Mouse (Mus musculus): ENCODE results near the gene Cachd1. TPM values are rescaled to one million over a fixed set of nuclear protein-coding genes. Genes with fewer than 3 reads are reported as not detected.

Gene Cachd1
- polyA plus RNA-seq, 1 experiment from 2014 or later: 10.5 TPM

GRCm38 (mm10) chr4:100877351-100877750 is 100.9 kb downstream of the Cachd1 start:
- H3K4me1 ChIP-seq (replicated peaks; ENCODE audit: control insufficient read depth, insufficient read depth, low read length): peaks cover 6% of the 10 kb centered on the region
- ATAC-seq (ENCODE audit: low read depth): no peak
- WGBS: 60% methylated on average over 3 of the region's 3 CpGs
- H3K27me3 ChIP-seq (ENCODE audit: control insufficient read depth, insufficient read depth, low read depth, low read length): no peaks in the 10 kb centered on the region; the same call in 1 of the 2 replicates
- no peaks in the 10 kb centered on the region for H3K9me3 ChIP-seq (ENCODE audit: control insufficient read depth, low read length)
- no peak overlapping the region for H3K9ac ChIP-seq (ENCODE audit: low read length)
- no peak overlapping the region for H3K4me2 ChIP-seq (ENCODE audit: low read depth, low read length)
- no peak overlapping the region for H3K27ac ChIP-seq (ENCODE audit: low read length)
- no peaks in the 10 kb centered on the region for H3K36me3 ChIP-seq (ENCODE audit: control insufficient read depth, insufficient read depth, low read length)
- H3K4me3 ChIP-seq (ENCODE audit: low read length): no peak overlapping the region

- peak; percentile 47; the same call in 1 of the 2 replicates for ATAC-seq (ENCODE audit: low read depth)
- Histone ChIP-seq H3K9me3 (ENCODE audit: control insufficient read depth, low read length) (no peaks in the 10 kb centered on the region), H3K27ac (ENCODE audit: low read length) (no peak overlapping the region)
Observed at GRCm38 (mm10) chr4:100879414-100879813, 102.9 kb downstream of the Cachd1 start.

GRCm38 (mm10) chr4:100880075-100880474 is 103.6 kb downstream of the Cachd1 start:
- Histone ChIP-seq H3K4me2 (ENCODE audit: low read depth, low read length) (no peak overlapping the region), H3K27ac (ENCODE audit: low read length) (no peak overlapping the region), H3K9me3 (ENCODE audit: control insufficient read depth, low read length) (no peaks in the 10 kb centered on the region), H3K4me3 (ENCODE audit: low read length) (no peak overlapping the region), H3K4me1 (replicated peaks; ENCODE audit: control insufficient read depth, insufficient read depth, low read length) (peaks cover 6% of the 10 kb centered on the region), H3K27me3 (ENCODE audit: control insufficient read depth, insufficient read depth, low read depth, low read length) (no peaks in the 10 kb centered on the region; the same call in 1 of the 2 replicates), H3K36me3 (ENCODE audit: control insufficient read depth, insufficient read depth, low read length) (no peaks in the 10 kb centered on the region), H3K9ac (ENCODE audit: low read length) (no peak overlapping the region)
- no peak for ATAC-seq (ENCODE audit: low read depth)
- 36% methylated on average over 4 of the region's 4 CpGs for WGBS

More at GRCm38 (mm10) chr4:100879414-100879813, 102.9 kb downstream of the Cachd1 start:
- Histone ChIP-seq H3K4me3 (ENCODE audit: low read length) (no peak overlapping the region), H3K27me3 (ENCODE audit: control insufficient read depth, insufficient read depth, low read depth, low read length) (no peaks in the 10 kb centered on the region; the same call in 1 of the 2 replicates), H3K36me3 (ENCODE audit: control insufficient read depth, insufficient read depth, low read length) (no peaks in the 10 kb centered on the region), H3K4me2 (ENCODE audit: low read depth, low read length) (no peak overlapping the region), H3K9ac (ENCODE audit: low read length) (no peak overlapping the region), H3K4me1 (replicated peaks; ENCODE audit: control insufficient read depth, insufficient read depth, low read length) (peaks cover 6% of the 10 kb centered on the region)
- 22% methylated on average over 8 of the region's 8 CpGs for WGBS

GRCm38 (mm10) chr4:100885793-100886742 is 109.6 kb downstream of the Cachd1 start:
- Histone ChIP-seq H3K27me3 (ENCODE audit: control insufficient read depth, insufficient read depth, low read depth, low read length) (no peaks in the 10 kb centered on the region), H3K27ac (ENCODE audit: low read length) (peak overlapping the region; percentile 67), H3K4me2 (ENCODE audit: low read depth, low read length) (peak overlapping the region; percentile 15; the same call in 1 of the 2 replicates), H3K4me3 (ENCODE audit: low read length) (no peak overlapping the region), H3K9me3 (ENCODE audit: control insufficient read depth, low read length) (no peaks in the 10 kb centered on the region), H3K4me1 (replicated peaks; ENCODE audit: control insufficient read depth, insufficient read depth, low read length) (peaks cover 11% of the 10 kb centered on the region), H3K9ac (ENCODE audit: low read length) (peak overlapping the region; percentile 21; the same call in 1 of the 2 replicates), H3K36me3 (ENCODE audit: control insufficient read depth, insufficient read depth, low read length) (no peaks in the 10 kb centered on the region)
- WGBS: 12% methylated on average over 19 of the region's 19 CpGs
- peak; percentile 82 for ATAC-seq (ENCODE audit: low read depth)

- no peak overlapping the region; the same call in 1 of the 2 replicates for H3K27ac ChIP-seq (ENCODE audit: low read length)
- no peak overlapping the region for H3K4me3 ChIP-seq (ENCODE audit: low read length)
- peaks cover 14% of the 10 kb centered on the region for H3K4me1 ChIP-seq (replicated peaks; ENCODE audit: control insufficient read depth, insufficient read depth, low read length)
- ATAC-seq (ENCODE audit: low read depth): no peak
- no peak overlapping the region for H3K9ac ChIP-seq (ENCODE audit: low read length)
- no peaks in the 10 kb centered on the region for H3K36me3 ChIP-seq (ENCODE audit: control insufficient read depth, insufficient read depth, low read length)
- no peaks in the 10 kb centered on the region for H3K9me3 ChIP-seq (ENCODE audit: control insufficient read depth, low read length)
- no peaks in the 10 kb centered on the region for H3K27me3 ChIP-seq (ENCODE audit: control insufficient read depth, insufficient read depth, low read depth, low read length)
- WGBS: 69% methylated on average over 8 of the region's 8 CpGs
- H3K4me2 ChIP-seq (ENCODE audit: low read depth, low read length): no peak overlapping the region
Observed at GRCm38 (mm10) chr4:100886743-100887416, 110.4 kb downstream of the Cachd1 start.

GRCm38 (mm10) chr4:100890106-100890970 is 113.9 kb downstream of the Cachd1 start:
- Histone ChIP-seq H3K27me3 (ENCODE audit: control insufficient read depth, insufficient read depth, low read depth, low read length) (no peaks in the 10 kb centered on the region), H3K4me3 (ENCODE audit: low read length) (no peak overlapping the region), H3K4me2 (ENCODE audit: low read depth, low read length) (no peak overlapping the region), H3K9ac (ENCODE audit: low read length) (no peak overlapping the region), H3K4me1 (replicated peaks; ENCODE audit: control insufficient read depth, insufficient read depth, low read length) (peaks cover 14% of the 10 kb centered on the region), H3K27ac (ENCODE audit: low read length) (no peak overlapping the region), H3K36me3 (ENCODE audit: control insufficient read depth, insufficient read depth, low read length) (no peaks in the 10 kb centered on the region), H3K9me3 (ENCODE audit: control insufficient read depth, low read length) (no peaks in the 10 kb centered on the region)
- no peak for ATAC-seq (ENCODE audit: low read depth)
- WGBS: 46% methylated on average over 7 of the region's 7 CpGs

- Histone ChIP-seq H3K4me3 (ENCODE audit: low read length) (no peak overlapping the region), H3K27ac (ENCODE audit: low read length) (no peak overlapping the region), H3K36me3 (ENCODE audit: control insufficient read depth, insufficient read depth, low read length) (no peaks in the 10 kb centered on the region), H3K9ac (ENCODE audit: low read length) (no peak overlapping the region), H3K27me3 (ENCODE audit: control insufficient read depth, insufficient read depth, low read depth, low read length) (no peaks in the 10 kb centered on the region), H3K9me3 (ENCODE audit: control insufficient read depth, low read length) (no peaks in the 10 kb centered on the region), H3K4me1 (replicated peaks; ENCODE audit: control insufficient read depth, insufficient read depth, low read length) (peaks cover 8% of the 10 kb centered on the region; the same call in 1 of the 2 replicates), H3K4me2 (ENCODE audit: low read depth, low read length) (no peak overlapping the region)
- no peak for ATAC-seq (ENCODE audit: low read depth)
Observed at GRCm38 (mm10) chr4:100893739-100894138, 117.3 kb downstream of the Cachd1 start.

- Histone ChIP-seq H3K27me3 (ENCODE audit: control insufficient read depth, insufficient read depth, low read depth, low read length) (no peaks in the 10 kb centered on the region), H3K4me2 (ENCODE audit: low read depth, low read length) (no peak overlapping the region), H3K4me3 (ENCODE audit: low read length) (no peak overlapping the region), H3K9ac (ENCODE audit: low read length) (no peak overlapping the region), H3K27ac (ENCODE audit: low read length) (no peak overlapping the region), H3K4me1 (replicated peaks; ENCODE audit: control insufficient read depth, insufficient read depth, low read length) (peaks cover 8% of the 10 kb centered on the region; the same call in 1 of the 2 replicates), H3K36me3 (ENCODE audit: control insufficient read depth, insufficient read depth, low read length) (no peaks in the 10 kb centered on the region), H3K9me3 (ENCODE audit: control insufficient read depth, low read length) (no peaks in the 10 kb centered on the region)
- no peak for ATAC-seq (ENCODE audit: low read depth)
- 76% methylated on average over 2 of the region's 2 CpGs for WGBS
Observed at GRCm38 (mm10) chr4:100894142-100894541, 117.7 kb downstream of the Cachd1 start.
